Mouse (Mus musculus) neural tube, embryonic 11.5 days (tissue): ENCODE results near the gene Alx3. TPM values are rescaled to one million over a fixed set of nuclear protein-coding genes. Genes with fewer than 3 reads are reported as not detected.

ENCODE experiments used
- ATAC-seq: fragments of 200-750 bp; cut with Nextera tagmentation; 2 replicates; pipeline ENCODE4 v1.8.0; 2017; ENCODE audit warnings: moderate number of reproducible peaks, mild to moderate bottlenecking, moderate TSS enrichment, moderate library complexity; ENCODE audit not compliant: insufficient read depth, low FRiP score, low TSS enrichment
- DNase-seq: peaks from one replicate; pipeline ENCODE4 v3.0.0-alpha.2; 2015; ENCODE audit warnings: low spot score
- H3K27ac ChIP-seq: fragments of 300-500 bp; sonication (generic); 2 replicates; pipeline ENCODE4 v1.5.1; 2014; ENCODE audit warnings: low read depth, mild to moderate bottlenecking, low read length
- H3K27me3 ChIP-seq: fragments of 300-500 bp; sonication (generic); 2 replicates; pipeline ENCODE4 v1.6.1; 2014; ENCODE audit warnings: mild to moderate bottlenecking, low read length, mixed read lengths; ENCODE audit not compliant: control insufficient read depth, insufficient read depth
- H3K36me3 ChIP-seq: fragments of 300-500 bp; sonication (generic); 2 replicates; pipeline ENCODE4 v1.6.1; 2014; ENCODE audit warnings: mild to moderate bottlenecking, low read length, moderate library complexity, mixed read lengths; ENCODE audit not compliant: control insufficient read depth, insufficient read depth
- H3K4me1 ChIP-seq: fragments of 300-500 bp; sonication (generic); 2 replicates; pipeline ENCODE4 v1.6.1; 2014; ENCODE audit warnings: low read length, mixed read lengths; ENCODE audit not compliant: control insufficient read depth, insufficient read depth
- H3K4me2 ChIP-seq: fragments of 300-500 bp; sonication (generic); 2 replicates; pipeline ENCODE4 v1.6.1; 2014; ENCODE audit warnings: low read depth, mild to moderate bottlenecking, moderate library complexity
- H3K4me3 ChIP-seq: fragments of 300-500 bp; sonication (generic); 2 replicates; pipeline ENCODE4 v1.5.1; 2014; ENCODE audit warnings: low read depth, low read length
- H3K9ac ChIP-seq: fragments of 300-500 bp; sonication (generic); 2 replicates; pipeline ENCODE4 v1.6.1; 2014; ENCODE audit warnings: mild to moderate bottlenecking, low read length
- H3K9me3 ChIP-seq: fragments of 300-500 bp; sonication (generic); 2 replicates; pipeline ENCODE4 v1.6.1; 2016; ENCODE audit warnings: low read length; ENCODE audit not compliant: control insufficient read depth
- WGBS: fragments of 180-500 bp; shearing (Covaris S2); extraction: QIAGEN DNeasy Blood & Tissue Kit; methylation state at CpG from one replicate; pipeline ENCODE4 v1.1.7; 2014; 5-methylcytosine and 5-hydroxymethylcytosine counted together
- polyA plus RNA-seq: library from polyadenylated mRNA; unstranded; fragments of >200 nt; fragmentation: Nextera tagmentation; extraction: Ambion mirVana; gene quantifications from 2 replicates; pipeline ENCODE4 v1.2.1, GENCODE M21; 2014

The Alx3 gene
- polyA plus RNA-seq, 1 experiment from 2014 or later = 0.88 TPM

DNA sequence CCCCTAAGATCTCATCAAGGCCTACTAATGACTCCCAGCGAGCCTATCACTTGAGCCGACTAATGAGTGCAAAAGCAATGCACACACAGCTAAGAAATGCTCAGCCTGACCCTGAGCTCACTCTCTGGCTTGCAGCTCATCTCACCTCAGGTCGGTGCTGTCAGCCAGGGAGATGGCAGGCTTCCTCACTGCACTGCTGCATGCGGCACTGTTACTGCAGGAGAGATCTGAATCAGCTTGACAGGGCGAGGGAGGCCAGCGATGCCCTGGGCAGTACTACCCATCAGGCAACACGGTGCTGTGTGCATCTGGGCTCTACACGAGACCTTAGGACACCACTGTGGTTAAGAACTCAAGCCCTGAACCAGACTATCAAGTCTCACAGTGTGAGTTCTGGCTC lies 30.7 kb downstream of the Alx3 start:
- 96% methylated on average over 8 of the region's 8 CpGs for WGBS

DNA sequence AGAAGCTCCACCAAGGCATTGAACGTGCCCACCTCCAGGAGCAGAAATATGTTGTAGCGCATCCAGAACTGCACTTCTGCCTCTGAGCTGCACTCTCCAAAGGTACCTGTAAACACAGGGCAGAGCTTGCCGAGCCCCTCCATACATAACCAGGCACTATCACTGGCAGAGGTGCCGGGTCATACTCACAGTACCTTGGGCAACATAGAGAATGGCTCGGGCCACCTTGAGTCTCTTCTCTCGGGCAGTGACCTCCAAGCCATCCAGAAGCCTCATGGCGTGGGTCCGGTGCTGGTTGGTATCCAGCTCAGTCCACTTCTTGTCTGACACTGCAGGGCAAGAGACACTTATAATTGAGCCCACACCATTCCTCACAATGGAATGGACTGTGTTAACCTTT lies 31.9 kb downstream of the Alx3 start:
- Histone ChIP-seq H3K27ac (no peak overlapping the region), H3K4me3 (no peak overlapping the region), H3K4me1 (peaks cover 3% of the 10 kb centered on the region; the same call in 1 of the 2 replicates), H3K36me3 (peaks cover 21% of the 10 kb centered on the region), H3K9me3 (no peaks in the 10 kb centered on the region), H3K4me2 (no peak overlapping the region), H3K9ac (no peak overlapping the region), H3K27me3 (no peaks in the 10 kb centered on the region)
- WGBS = 94% methylated on average over 8 of the region's 8 CpGs
- DNase-seq (no peak), ATAC-seq (no peak)

More for the DNA sequence above, 30.7 kb downstream of the Alx3 start:
- Histone ChIP-seq H3K4me1 (peaks cover 1% of the 10 kb centered on the region; the same call in 1 of the 2 replicates), H3K27me3 (no peaks in the 10 kb centered on the region), H3K4me2 (no peak overlapping the region), H3K36me3 (peaks cover 27% of the 10 kb centered on the region), H3K27ac (no peak overlapping the region), H3K4me3 (no peak overlapping the region), H3K9me3 (no peaks in the 10 kb centered on the region), H3K9ac (no peak overlapping the region)
- DNase-seq = no peak
- no peak for ATAC-seq

DNA sequence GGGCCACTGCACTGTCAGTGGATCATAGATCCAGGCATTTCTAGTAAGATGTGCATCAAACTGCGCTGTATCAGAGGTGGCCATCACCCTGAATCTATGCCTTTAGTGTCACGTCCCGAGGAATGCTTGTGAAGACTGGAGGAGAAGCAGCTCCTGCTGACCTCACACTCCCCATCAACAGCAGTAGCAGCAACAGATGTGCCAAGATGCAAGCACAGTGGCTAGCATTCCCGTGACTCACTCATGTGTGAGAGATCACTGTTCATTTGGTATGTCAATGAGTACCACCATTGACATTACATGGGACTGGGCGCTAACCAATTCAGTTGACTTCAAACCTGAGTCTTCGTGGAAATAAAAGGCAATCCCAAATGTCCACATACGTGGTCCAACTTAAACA lies 32.8 kb downstream of the Alx3 start:
- ATAC-seq = no peak
- Histone ChIP-seq H3K9me3 (no peaks in the 10 kb centered on the region), H3K27me3 (no peaks in the 10 kb centered on the region), H3K4me3 (no peak overlapping the region), H3K36me3 (peaks cover 20% of the 10 kb centered on the region), H3K4me2 (no peak overlapping the region), H3K4me1 (peaks cover 3% of the 10 kb centered on the region; the same call in 1 of the 2 replicates), H3K9ac (no peak overlapping the region), H3K27ac (no peak overlapping the region)
- DNase-seq = no peak
- 92% methylated on average over 7 of the region's 7 CpGs for WGBS

DNA sequence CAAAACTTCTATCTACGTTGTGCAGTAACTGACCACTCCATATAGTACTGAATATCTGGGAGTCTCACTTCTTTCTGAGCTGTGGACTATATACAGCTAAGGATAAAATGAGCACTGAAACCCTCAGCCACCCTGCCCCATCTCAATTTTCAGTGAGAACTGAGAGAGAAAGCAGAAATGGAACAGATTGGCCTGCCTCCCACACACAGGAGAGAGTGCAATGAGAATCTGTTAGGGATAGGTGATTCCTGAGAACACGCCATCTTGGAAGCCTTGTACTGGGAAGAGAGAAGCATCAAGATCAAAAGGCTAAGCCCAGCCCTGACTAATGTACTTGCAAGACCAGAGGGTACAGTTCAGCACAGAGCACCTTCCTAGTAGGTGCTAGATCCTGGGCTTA lies 33.7 kb downstream of the Alx3 start:
- H3K4me3 ChIP-seq = no peak overlapping the region
- WGBS = 94% methylated on average over 2 of the region's 2 CpGs
- DNase-seq (no peak), ATAC-seq (no peak)
- no peak overlapping the region for H3K4me2 ChIP-seq
- no peaks in the 10 kb centered on the region for H3K27me3 ChIP-seq
- H3K36me3 ChIP-seq = peaks cover 17% of the 10 kb centered on the region
- no peak overlapping the region for H3K9ac ChIP-seq
- no peaks in the 10 kb centered on the region for H3K9me3 ChIP-seq
- peaks cover 3% of the 10 kb centered on the region; the same call in 1 of the 2 replicates for H3K4me1 ChIP-seq
- H3K27ac ChIP-seq = no peak overlapping the region

DNA sequence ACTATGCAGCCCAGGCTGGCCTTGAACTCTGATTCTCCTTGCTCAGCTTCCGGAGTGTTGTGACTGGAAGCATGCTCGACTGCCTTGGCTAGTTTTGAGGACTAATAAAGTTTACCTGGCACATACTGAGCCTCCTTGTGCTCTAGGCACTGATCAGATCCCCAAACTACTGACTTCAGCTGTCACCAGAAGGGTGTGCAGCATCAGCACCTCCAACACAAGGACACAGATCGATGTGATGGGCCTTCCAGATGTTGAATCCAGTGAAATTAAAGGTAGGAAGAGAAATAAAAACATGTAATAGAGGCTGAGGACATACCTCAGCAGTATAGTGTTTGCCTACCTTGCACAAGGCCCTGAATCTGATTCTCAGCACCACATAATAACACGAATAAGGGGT lies 34.6 kb downstream of the Alx3 start:
- no peak for DNase-seq
- no peak overlapping the region for H3K4me3 ChIP-seq
- WGBS = 94% methylated on average over 4 of the region's 4 CpGs
- H3K27me3 ChIP-seq = no peaks in the 10 kb centered on the region
- peaks cover 3% of the 10 kb centered on the region; the same call in 1 of the 2 replicates for H3K4me1 ChIP-seq
- ATAC-seq = no peak
- no peak overlapping the region for H3K9ac ChIP-seq
- H3K9me3 ChIP-seq = no peaks in the 10 kb centered on the region
- no peak overlapping the region for H3K27ac ChIP-seq
- H3K4me2 ChIP-seq = no peak overlapping the region
- H3K36me3 ChIP-seq = peaks cover 15% of the 10 kb centered on the region

DNA sequence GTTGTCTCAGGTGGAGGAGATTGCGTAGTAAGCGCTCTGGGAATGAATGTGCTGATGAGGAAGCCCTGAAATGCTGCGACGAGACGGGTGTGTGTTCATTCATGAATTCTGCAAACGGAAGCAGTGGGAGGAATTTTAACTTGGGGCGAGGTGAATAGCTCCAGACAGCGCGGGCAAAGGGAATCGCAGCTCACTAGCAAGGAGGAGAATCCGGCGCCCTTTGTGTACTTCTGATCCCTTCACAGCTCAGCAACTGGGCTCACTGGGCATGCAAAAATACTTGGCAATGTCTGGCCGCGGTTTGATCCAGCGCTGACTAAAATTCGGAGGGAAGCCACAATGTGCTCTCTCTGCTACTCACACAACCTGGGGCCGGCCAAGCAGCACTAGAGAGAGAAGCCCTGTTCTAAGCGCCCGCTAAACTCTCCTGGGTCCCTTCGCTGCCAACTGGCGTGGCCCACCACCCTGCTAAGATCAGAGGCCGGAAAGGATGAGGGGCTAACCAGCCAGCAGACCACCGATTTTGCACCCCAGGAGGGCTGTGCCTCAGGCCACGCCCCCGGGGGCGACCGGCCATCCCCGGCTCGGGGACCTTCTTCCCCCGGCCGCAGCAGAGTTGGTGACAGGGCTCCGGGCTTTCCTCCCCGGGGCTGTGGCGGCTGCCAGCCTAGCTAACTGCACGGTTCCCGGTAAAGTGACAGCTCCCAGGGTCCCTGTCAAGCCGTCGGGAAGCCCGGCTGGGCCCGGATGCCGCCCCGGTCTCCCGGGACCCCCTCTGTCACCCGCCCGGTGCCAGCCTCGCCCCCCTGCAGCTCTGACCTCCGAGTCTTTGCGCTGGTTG lies 36.1 kb downstream of the Alx3 start, which contains the start of gene Gm10961:
TSS of gene Gm10961 (plus strand) at position 641 of the 841 bp plus-strand sequence.
- no peaks in the 10 kb centered on the region for H3K9me3 ChIP-seq
- under 1% methylated on average over 42 of the region's 48 CpGs for WGBS
- peak within 1 kb of the TSS; percentile 71 for H3K4me2 ChIP-seq
- H3K27ac ChIP-seq = peak within 1 kb of the TSS; percentile 92
- H3K4me3 ChIP-seq = peak within 1 kb of the TSS; percentile 92
- H3K36me3 ChIP-seq = peaks cover 7% of the 10 kb centered on the region
- peaks cover 3% of the 10 kb centered on the region; the same call in 1 of the 2 replicates for H3K4me1 ChIP-seq
- peak; percentile 75 for ATAC-seq
- H3K9ac ChIP-seq = peak within 1 kb of the TSS; percentile 99
- H3K27me3 ChIP-seq = no peaks in the 10 kb centered on the region
- DNase-seq = peak; percentile 58

DNA sequence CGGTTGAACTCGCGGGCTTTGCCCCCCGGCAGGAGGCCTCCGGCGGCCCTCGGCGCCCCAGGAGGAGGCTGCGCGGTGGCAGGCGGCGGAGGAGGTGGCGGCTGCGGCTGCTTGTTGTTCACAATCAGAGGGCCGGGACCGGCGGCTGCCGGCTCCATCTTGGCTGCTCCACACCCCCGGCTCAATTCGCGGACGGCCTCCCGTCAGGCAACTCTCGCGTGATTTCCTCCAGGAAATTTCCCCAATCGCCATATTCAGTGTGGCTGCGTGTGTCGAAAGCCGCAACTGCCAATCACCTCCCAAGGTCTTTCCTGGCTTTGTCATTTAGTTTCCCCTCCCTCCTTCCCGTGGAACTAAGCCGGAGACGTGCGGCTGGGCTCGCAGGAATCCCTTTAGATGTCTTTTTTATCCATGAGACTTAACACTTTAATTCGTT lies 36.7 kb downstream of the Alx3 start, which contains the start of gene Strip1:
TSS of gene Strip1 (minus strand) at position 172 of the 436 bp plus-strand sequence.
- Histone ChIP-seq H3K9ac (peak within 1 kb of the TSS; percentile 99), H3K4me1 (peaks cover 3% of the 10 kb centered on the region; the same call in 1 of the 2 replicates), H3K36me3 (peaks cover 6% of the 10 kb centered on the region), H3K4me2 (peak within 1 kb of the TSS; percentile 71), H3K4me3 (peak within 1 kb of the TSS; percentile 92), H3K9me3 (no peaks in the 10 kb centered on the region), H3K27ac (peak within 1 kb of the TSS; percentile 92), H3K27me3 (no peaks in the 10 kb centered on the region)
- DNase-seq (peak; percentile 95), ATAC-seq (peak; percentile 93)
- 0% methylated on average over 35 of the region's 35 CpGs for WGBS

DNA sequence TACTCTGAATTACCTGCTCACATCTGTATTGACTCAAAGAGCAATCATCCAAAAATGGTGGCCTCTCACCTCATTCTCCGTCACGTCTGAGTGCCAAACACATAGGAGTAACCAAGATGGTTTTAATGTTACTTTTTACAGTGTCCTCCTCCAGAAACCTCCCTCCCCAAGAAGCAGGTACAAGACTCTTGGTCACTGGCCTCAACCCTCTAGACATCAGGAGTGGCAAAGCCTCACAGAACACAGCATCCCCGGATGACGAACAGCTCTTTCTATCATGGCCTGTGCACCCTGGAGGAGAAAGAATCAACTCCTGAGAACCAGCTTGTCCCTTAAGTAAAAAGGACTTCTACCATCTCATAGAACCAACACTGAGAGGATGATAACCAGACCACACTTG lies 38.0 kb downstream of the Alx3 start:
- H3K4me3 ChIP-seq = no peak overlapping the region
- H3K9ac ChIP-seq = no peak overlapping the region
- H3K9me3 ChIP-seq = no peaks in the 10 kb centered on the region
- H3K27ac ChIP-seq = no peak overlapping the region
- WGBS = 92% methylated on average over 4 of the region's 4 CpGs
- ATAC-seq (no peak), DNase-seq (no peak)
- no peaks in the 10 kb centered on the region for H3K27me3 ChIP-seq
- H3K4me1 ChIP-seq = peaks cover 3% of the 10 kb centered on the region; the same call in 1 of the 2 replicates
- H3K4me2 ChIP-seq = no peak overlapping the region
- no peaks in the 10 kb centered on the region for H3K36me3 ChIP-seq
